Mouse (Mus musculus) MEL (cell line): ENCODE results near the gene Rftn1. TPM values are rescaled to one million over a fixed set of nuclear protein-coding genes. Genes with fewer than 3 reads are reported as not detected.

ENCODE experiments used
- DNase-seq: peaks from one replicate; pipeline ENCODE4 v3.0.0; 2011; ENCODE audit warnings: low read depth, low spot score
- H3K27ac ChIP-seq: 2 replicates; pipeline ENCODE4 v1.5.1; 2012; ENCODE audit warnings: low read depth, mild to moderate bottlenecking, control low read depth, low read length, moderate library complexity; ENCODE audit not compliant: control insufficient read depth
- H3K27me3 ChIP-seq, 2 experiments: fragments of 150-350 bp in 1 of 2; sonication (generic) in 1 of 2; 2 replicates each; pipeline ENCODE4 v1.6.1; 2012; ENCODE audit warnings: low read length in 2 of 2, mild to moderate bottlenecking in 2 of 2, improper control_type of control experiment in 1 of 2, moderate library complexity in 1 of 2; ENCODE audit not compliant: insufficient read depth in 2 of 2, control insufficient read depth in 1 of 2
- H3K36me3 ChIP-seq, 2 experiments: 2 replicates each; pipeline ENCODE4 v1.6.1; 2012 to 2014; ENCODE audit warnings: low read length in 2 of 2, improper control_type of control experiment in 1 of 2, inconsistent platforms in 1 of 2, mild to moderate bottlenecking in 1 of 2; ENCODE audit not compliant: insufficient read depth in 2 of 2, control insufficient read depth in 1 of 2
- H3K4me1 ChIP-seq, 2 experiments: fragments of 150-350 bp in 1 of 2; sonication (generic) in 1 of 2; 2 replicates each; pipeline ENCODE4 v1.6.1; 2012; ENCODE audit warnings: low read length in 2 of 2, improper control_type of control experiment in 1 of 2, mild to moderate bottlenecking in 1 of 2; ENCODE audit not compliant: insufficient read depth in 2 of 2, control insufficient read depth in 1 of 2
- H3K4me3 ChIP-seq, 2 experiments: fragments of 150-350 bp in 1 of 2; sonication (generic) in 1 of 2; 2 replicates each; pipeline ENCODE4 v1.5.1; 2012; ENCODE audit warnings: low read depth in 2 of 2, low read length in 2 of 2, mild to moderate bottlenecking in 2 of 2, moderate library complexity in 2 of 2, control low read depth in 1 of 2, improper control_type of control experiment in 1 of 2; ENCODE audit not compliant: control insufficient read depth in 1 of 2, insufficient read depth in 1 of 2
- H3K79me2 ChIP-seq: 2 replicates; pipeline ENCODE4 v1.6.1; 2012; ENCODE audit warnings: mild to moderate bottlenecking, low read length, moderate library complexity; ENCODE audit not compliant: control insufficient read depth, poor library complexity, insufficient read depth
- H3K9ac ChIP-seq: 2 replicates; pipeline ENCODE4 v1.6.1; 2012; ENCODE audit warnings: low read depth, mild to moderate bottlenecking, control low read depth, low read length, moderate library complexity; ENCODE audit not compliant: control insufficient read depth, poor library complexity, severe bottlenecking
- H3K9me3 ChIP-seq: fragments of 150-350 bp; sonication (generic); replicated peaks from 2 replicates; pipeline ENCODE4 v1.6.1; 2012; ENCODE audit warnings: mild to moderate bottlenecking, low read length, improper control_type of control experiment, moderate library complexity; ENCODE audit not compliant: insufficient read depth
- BHLHE40 ChIP-seq: IDR thresholded peaks from 2 replicates; pipeline ENCODE4 v1.6.1; 2012; ENCODE audit warnings: low read depth, mild to moderate bottlenecking, inconsistent platforms, low read length, improper control_type of control experiment, borderline replicate concordance
- CTCF ChIP-seq, 3 experiments: IDR thresholded peaks in 2 of 3; conservative IDR thresholded peaks in 1 of 3; 2 replicates each; pipeline ENCODE4 v1.5.1; 2011 to 2012; ENCODE audit warnings: low read length in 3 of 3, low read depth in 2 of 3, mild to moderate bottlenecking in 2 of 3, improper control_type of control experiment in 1 of 3, inconsistent platforms in 1 of 3, mixed read lengths in 1 of 3, moderate library complexity in 1 of 3; ENCODE audit not compliant: control insufficient read depth in 1 of 3, insufficient read depth in 1 of 3, poor library complexity in 1 of 3, severe bottlenecking in 1 of 3
- ELF1 ChIP-seq: IDR thresholded peaks from 2 replicates; pipeline ENCODE4 v1.6.1; 2014; ENCODE audit warnings: low read depth, mild to moderate bottlenecking, inconsistent platforms, low read length, improper control_type of control experiment, moderate library complexity
- EP300 ChIP-seq, 2 experiments: IDR thresholded peaks; 2 replicates each; pipeline ENCODE4 v1.6.1; 2011; ENCODE audit warnings: improper control_type of control experiment in 2 of 2, low read length in 2 of 2, low read depth in 1 of 2, mild to moderate bottlenecking in 1 of 2
- ETS1 ChIP-seq: IDR thresholded peaks from 2 replicates; pipeline ENCODE4 v1.6.1; 2012; ENCODE audit warnings: low read depth, mild to moderate bottlenecking, inconsistent platforms, low read length, improper control_type of control experiment, moderate library complexity
- GABPA ChIP-seq: IDR thresholded peaks from 2 replicates; pipeline ENCODE4 v1.6.1; 2012; ENCODE audit warnings: low read depth, mild to moderate bottlenecking, inconsistent platforms, low read length, improper control_type of control experiment, moderate library complexity
- KAT2A ChIP-seq: conservative IDR thresholded peaks from 2 replicates; pipeline ENCODE4 v1.6.1; 2012; ENCODE audit warnings: low read depth, low read length, improper control_type of control experiment, inconsistent platforms
- MAFK ChIP-seq: IDR thresholded peaks from 2 replicates; pipeline ENCODE4 v1.6.1; 2011; ENCODE audit warnings: low read depth, mild to moderate bottlenecking, low read length, improper control_type of control experiment, borderline replicate concordance
- MXI1 ChIP-seq: IDR thresholded peaks from 2 replicates; pipeline ENCODE4 v1.6.1; 2011; ENCODE audit warnings: mild to moderate bottlenecking, low read depth, low read length, improper control_type of control experiment
- MYB ChIP-seq: IDR thresholded peaks from 2 replicates; pipeline ENCODE4 v1.6.1; 2011; ENCODE audit warnings: mild to moderate bottlenecking, low read depth, low read length, improper control_type of control experiment
- NELFE ChIP-seq: IDR thresholded peaks from 2 replicates; pipeline ENCODE4 v1.6.1; 2011; ENCODE audit warnings: low read depth, low read length, improper control_type of control experiment
- NRF1 ChIP-seq: IDR thresholded peaks from 2 replicates; pipeline ENCODE4 v1.6.1; 2014; ENCODE audit warnings: low read depth, mild to moderate bottlenecking, inconsistent platforms, low read length, improper control_type of control experiment, moderate library complexity; ENCODE audit not compliant: poor library complexity, insufficient read depth, severe bottlenecking
- POLR2A ChIP-seq, 2 experiments: IDR thresholded peaks; 2 replicates each; pipeline ENCODE4 v1.6.1; 2011 to 2012; ENCODE audit warnings: low read length in 2 of 2, mild to moderate bottlenecking in 2 of 2, control low read depth in 1 of 2, improper control_type of control experiment in 1 of 2, low read depth in 1 of 2, moderate library complexity in 1 of 2; ENCODE audit not compliant: control insufficient read depth in 1 of 2, insufficient read depth in 1 of 2, poor library complexity in 1 of 2
- RCOR1 ChIP-seq: IDR thresholded peaks from 2 replicates; pipeline ENCODE4 v1.6.1; 2012; ENCODE audit warnings: low read depth, mild to moderate bottlenecking, inconsistent platforms, low read length, improper control_type of control experiment
- SIN3A ChIP-seq: IDR thresholded peaks from 2 replicates; pipeline ENCODE4 v1.6.1; 2012; ENCODE audit warnings: low read length, improper control_type of control experiment, inconsistent platforms
- TAL1 ChIP-seq: IDR thresholded peaks from 2 replicates; pipeline ENCODE4 v1.6.1; 2012; ENCODE audit warnings: mild to moderate bottlenecking, inconsistent platforms, low read length, moderate library complexity, mixed read lengths
- TBP ChIP-seq: IDR thresholded peaks from 2 replicates; pipeline ENCODE4 v1.8.0; 2011; ENCODE audit warnings: low read depth, low read length, improper control_type of control experiment
- ZC3H11A ChIP-seq: IDR thresholded peaks from 2 replicates; pipeline ENCODE4 v1.6.1; 2012; ENCODE audit warnings: low read depth, mild to moderate bottlenecking, inconsistent platforms, low read length, improper control_type of control experiment
- ZMIZ1 ChIP-seq: IDR thresholded peaks from 2 replicates; pipeline ENCODE4 v1.6.1; 2012; ENCODE audit warnings: low read depth, mild to moderate bottlenecking, inconsistent platforms, low read length, improper control_type of control experiment, moderate library complexity
- polyA plus RNA-seq, 2 experiments: library from polyadenylated mRNA; stranded (reverse) in 1 of 2; unstranded in 1 of 2; fragments of >175 nt in 1 of 2; fragments of >200 nt in 1 of 2; gene quantifications; 2 replicates each; pipeline versions ENCODE4 v1.2.1 to v1.2.4; 2012; ENCODE audit warnings: low replicate concordance in 2 of 2, low read depth in 1 of 2; ENCODE audit not compliant: insufficient read length in 2 of 2, insufficient read depth in 1 of 2, missing spikeins in 1 of 2
- total RNA-seq: library from RNA; depleted of rRNA; stranded (reverse); fragments of 300-350 nt; gene quantifications from 2 replicates; pipeline ENCODE4 v1.2.3, GENCODE M21; 2012

Rftn1 gene
- total and polyA plus RNA-seq, 3 experiments: 70.2 to 76.1 TPM; not detected in 1

- TF ChIP-seq MXI1: no peak
- no peak for DNase-seq
- peaks cover 8 to 25% of the 10 kb centered on the region in 2 experiments for H3K4me1 ChIP-seq
- no peaks in the 10 kb centered on the region for H3K79me2 ChIP-seq
- H3K27me3 ChIP-seq: no peaks in the 10 kb centered on the region
- peak overlapping the region; percentile 87 for H3K27ac ChIP-seq
- H3K9me3 ChIP-seq: no peaks in the 10 kb centered on the region
- H3K9ac ChIP-seq: peak overlapping the region; percentile 5
- peaks cover 0 to 23% of the 10 kb centered on the region in 2 experiments; a peak in 2 of 4 replicates for H3K36me3 ChIP-seq
- H3K4me3 ChIP-seq: no peak overlapping the region
These were observed 170.7 kb downstream of the Rftn1 start for GRCm38 (mm10) chr17:50019819-50020210.

GRCm38 (mm10) chr17:50019090-50019489 is 171.4 kb downstream of the Rftn1 start:
- TF ChIP-seq NRF1: no peak
- no peak for TF ChIP-seq GABPA
- peak in 1 of 2 experiments; percentile 51; a peak in 2 of 4 replicates for TF ChIP-seq EP300 (IDR thresholded peaks at IDR 0.05; ENCODE audit: low read depth in 1 of 2, low read length in 2 of 2)
- peak; percentile 58 for TF ChIP-seq TAL1
- TF ChIP-seq ETS1: 0 out of 2 replicates have a peak, but pooled peaks have one; percentile 24
- Histone ChIP-seq H3K9me3 (no peaks in the 10 kb centered on the region), H3K4me1 (peaks cover 6 to 20% of the 10 kb centered on the region in 2 experiments), H3K27me3 (no peaks in the 10 kb centered on the region), H3K9ac (no peak overlapping the region), H3K79me2 (no peaks in the 10 kb centered on the region), H3K36me3 (peaks cover 0 to 18% of the 10 kb centered on the region in 2 experiments; a peak in 2 of 4 replicates), H3K4me3 (no peak overlapping the region), H3K27ac (no peak overlapping the region)
- DNase-seq: peak; percentile 27

- no peak for DNase-seq
These were observed 175.8 kb downstream of the Rftn1 start for GRCm38 (mm10) chr17:50014708-50015107.

DNA sequence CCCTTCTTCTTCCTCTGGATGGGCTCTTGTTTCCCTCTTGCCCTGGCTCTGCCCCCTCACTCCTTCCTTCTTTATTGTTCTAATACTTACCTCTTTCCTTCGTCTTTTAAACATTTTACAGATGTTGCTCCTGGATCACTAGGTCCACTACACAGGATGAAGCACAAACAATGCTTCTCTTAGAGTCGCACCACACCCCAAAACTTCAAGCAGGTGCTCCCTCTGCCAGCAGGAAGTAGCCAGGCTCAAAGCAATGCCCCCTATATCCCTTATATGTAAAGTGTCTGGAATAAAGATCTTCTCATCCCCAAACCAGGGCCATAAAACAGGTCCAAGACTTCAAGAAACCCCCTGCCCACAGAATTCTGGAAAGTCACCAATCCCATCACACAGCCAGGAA is 176.6 kb downstream of the Rftn1 start:
- Histone ChIP-seq H3K4me3 (no peak overlapping the region), H3K4me1 (peaks cover 6 to 9% of the 10 kb centered on the region in 2 experiments; a peak in 3 of 4 replicates), H3K9me3 (no peaks in the 10 kb centered on the region), H3K36me3 (peaks cover 0 to 5% of the 10 kb centered on the region in 2 experiments)
- no peak for DNase-seq
- TF ChIP-seq MYB: no peak
- no peak for TF ChIP-seq ZMIZ1
- no peak for TF ChIP-seq BHLHE40
- TF ChIP-seq MAFK: no peak
- TF ChIP-seq ELF1: no peak
- no peak for TF ChIP-seq SIN3A
- no peak for TF ChIP-seq NELFE
- TF ChIP-seq RCOR1: no peak
- TF ChIP-seq MXI1: no peak
- no peak for TF ChIP-seq CTCF (IDR thresholded peaks at IDR 0.05 in 2 of 3, conservative IDR thresholded peaks at IDR 0.05 in 1 of 3; ENCODE audit: control insufficient read depth in 1 of 3, insufficient read depth in 1 of 3, low read depth in 2 of 3, low read length in 3 of 3, poor library complexity in 1 of 3, severe bottlenecking in 1 of 3)
- no peak for TF ChIP-seq KAT2A
- TF ChIP-seq POLR2A (IDR thresholded peaks at IDR 0.05; ENCODE audit: control insufficient read depth in 1 of 2, insufficient read depth in 1 of 2, low read depth in 1 of 2, low read length in 2 of 2, poor library complexity in 1 of 2): no peak
- TF ChIP-seq TBP: no peak
- TF ChIP-seq, all 39 proteins: peak for 0
- no peak overlapping the region for H3K9ac ChIP-seq
- no peaks in the 10 kb centered on the region for H3K27me3 ChIP-seq
- H3K79me2 ChIP-seq: no peaks in the 10 kb centered on the region
- H3K27ac ChIP-seq: no peak overlapping the region

More at GRCm38 (mm10) chr17:50014708-50015107, 175.8 kb downstream of the Rftn1 start:
- H3K79me2 ChIP-seq: no peaks in the 10 kb centered on the region
- no peaks in the 10 kb centered on the region for H3K9me3 ChIP-seq
- no peak overlapping the region for H3K9ac ChIP-seq
- no peak overlapping the region for H3K27ac ChIP-seq
- H3K36me3 ChIP-seq: peaks cover 0 to 8% of the 10 kb centered on the region in 2 experiments
- H3K4me3 ChIP-seq: no peak overlapping the region
- peaks cover 6 to 13% of the 10 kb centered on the region in 2 experiments; a peak in 3 of 4 replicates for H3K4me1 ChIP-seq
- H3K27me3 ChIP-seq: no peaks in the 10 kb centered on the region
- TF ChIP-seq ELF1 (no peak), POLR2A (IDR thresholded peaks at IDR 0.05; ENCODE audit: control insufficient read depth in 1 of 2, insufficient read depth in 1 of 2, low read depth in 1 of 2, low read length in 2 of 2, poor library complexity in 1 of 2) (no peak), ZC3H11A (no peak), EP300 (IDR thresholded peaks at IDR 0.05; ENCODE audit: low read depth in 1 of 2, low read length in 2 of 2) (no peak)
- TF ChIP-seq, all 39 proteins: peak for 0
